Mouse (Mus musculus): Measurements from ENCODE around the gene Fancg.

DNA sequence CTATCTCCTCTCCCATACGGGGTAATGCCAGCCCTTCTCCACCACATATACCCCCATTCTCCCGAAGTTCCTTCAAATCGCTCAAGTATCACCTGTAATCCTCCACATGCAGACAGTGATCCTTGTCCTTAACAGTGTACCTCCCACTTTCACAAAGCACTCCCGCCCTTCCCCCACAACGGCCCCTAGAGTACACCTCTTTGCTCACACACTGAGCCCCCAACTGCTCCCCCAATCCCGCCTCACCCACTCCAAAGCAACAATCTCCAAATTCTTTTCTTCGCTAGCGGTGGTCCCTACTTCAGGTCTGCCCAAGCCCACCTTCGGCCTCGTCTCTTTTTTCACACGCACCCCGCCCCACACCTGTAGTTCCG lies 35.0 kb upstream of the Fancg start:
- TF ChIP-seq POLR2A (IDR thresholded peaks at IDR 0.05; ENCODE audit: low read depth, low read length) (no peak), CTCF (IDR thresholded peaks at IDR 0.05; ENCODE audit: extremely low read depth, insufficient read depth, insufficient read length, insufficient replicate concordance) (no peak)
